Mouse (Mus musculus) erythroblast, embryonic 14.5 days (primary cell): Measurements from ENCODE around the gene Elmod3.

Source experiments
- GATA1 ChIP-seq: IDR thresholded peaks from 2 replicates; pipeline ENCODE4 v1.6.1; 2012; ENCODE audit warnings: low read length, inconsistent platforms, mixed read lengths
- TAL1 ChIP-seq: IDR thresholded peaks from 3 replicates; pipeline ENCODE4 v1.6.1; 2012; ENCODE audit warnings: low read length, inconsistent platforms, mixed read lengths

- TF ChIP-seq GATA1 (peak; percentile 64; the same call in 1 of the 2 replicates), TAL1 (no peak)
Measured at GRCm38 (mm10) chr6:72601732-72602131, 3.5 kb upstream of the Elmod3 start.
